Mouse (Mus musculus): Measurements from ENCODE around the gene Zic1.

DNA sequence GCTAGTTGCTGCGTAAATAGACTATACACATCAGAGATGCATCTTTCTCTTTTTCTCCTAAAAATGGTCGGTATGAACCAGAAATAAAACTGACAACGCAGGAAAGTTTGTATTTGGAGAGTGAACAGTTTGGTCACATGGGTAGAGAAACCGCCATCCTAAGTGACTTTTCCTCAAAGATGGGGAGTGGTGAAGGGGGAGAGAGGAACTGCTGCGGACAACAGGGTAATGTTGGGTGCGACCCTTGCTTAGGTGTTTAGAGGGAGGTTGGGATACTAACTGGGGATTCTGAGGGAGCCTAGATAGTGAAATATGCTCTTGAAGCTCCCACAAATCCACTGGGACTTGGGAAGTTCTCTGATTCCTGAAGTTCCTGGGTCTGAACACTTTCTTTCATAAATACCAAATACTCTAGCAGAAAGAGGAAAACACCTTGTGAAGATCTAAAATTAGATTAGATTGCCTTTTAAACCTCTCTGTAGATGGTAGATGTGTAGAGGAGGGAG, 40.7 kb upstream of the Zic1 start:
- TF ChIP-seq EP300 (IDR thresholded peaks at IDR 0.05) (no peak), CTCF (IDR thresholded peaks at IDR 0.05) (no peak)
